Mouse (Mus musculus) T-helper 17 cell (primary cell): ENCODE measurements at regions not wholly inside any gene's neighbourhood (a gene's known extent, or its start where the extent isn't known, plus 50 kb on each side); places are given as distances from the start of the nearest gene placed in this dataset.

Experiments used
- in situ Hi-C, 2 experiments: fragments of 300-600 bp; cut with MboI, MseI; formaldehyde crosslinking; loops; 1 replicate in 1 of 2; 2 replicates in 1 of 2; pipeline ENCODE4 v1.15.1; 2025; ENCODE audit warnings: high pct_unique_total_duplicates in 2 of 2

DNA sequence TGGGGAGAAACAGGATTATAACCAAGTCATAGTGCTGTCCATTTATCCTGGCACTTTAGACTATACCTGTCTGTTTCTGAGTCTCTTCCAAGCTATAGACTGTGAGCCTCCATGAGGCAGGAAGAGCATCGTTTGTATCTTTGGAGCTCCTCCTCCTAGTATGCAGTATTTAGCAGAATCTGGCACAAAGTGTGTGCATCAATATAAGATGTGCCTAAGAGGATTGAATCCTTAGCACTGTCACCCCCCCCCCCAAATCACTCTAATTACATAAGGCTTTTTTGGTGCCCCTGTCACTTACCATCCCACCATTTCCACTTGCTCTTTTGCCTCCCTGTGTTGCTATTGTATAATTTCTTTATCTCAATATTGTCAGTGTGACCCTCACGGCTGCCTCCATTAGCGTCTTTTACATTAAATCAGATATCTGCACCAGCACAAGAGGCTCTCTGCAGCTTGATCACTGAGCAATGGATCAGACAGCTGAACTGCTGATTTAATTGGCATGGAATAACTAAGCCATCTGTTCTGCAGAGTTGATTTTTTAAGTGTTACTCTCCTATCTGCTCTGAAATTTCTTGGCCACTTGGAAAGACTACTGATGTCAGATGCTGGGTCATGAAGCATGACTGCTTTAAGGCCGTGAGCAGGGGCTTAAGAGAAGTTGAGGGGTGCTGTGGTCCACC is 85.8 kb upstream of the Hs3st4 start:
- in situ Hi-C loops, result no loop called here

- in situ Hi-C loops, result loop anchor here in 1 of 2 experiments (10.0 kb wide), 1 partner anchor 1693 kb away; the partner anchor contains the start of gene Chp2
Observed at GRCm38 (mm10) chr7:123907946-123908840, 74.5 kb upstream of the Hs3st4 start.

DNA sequence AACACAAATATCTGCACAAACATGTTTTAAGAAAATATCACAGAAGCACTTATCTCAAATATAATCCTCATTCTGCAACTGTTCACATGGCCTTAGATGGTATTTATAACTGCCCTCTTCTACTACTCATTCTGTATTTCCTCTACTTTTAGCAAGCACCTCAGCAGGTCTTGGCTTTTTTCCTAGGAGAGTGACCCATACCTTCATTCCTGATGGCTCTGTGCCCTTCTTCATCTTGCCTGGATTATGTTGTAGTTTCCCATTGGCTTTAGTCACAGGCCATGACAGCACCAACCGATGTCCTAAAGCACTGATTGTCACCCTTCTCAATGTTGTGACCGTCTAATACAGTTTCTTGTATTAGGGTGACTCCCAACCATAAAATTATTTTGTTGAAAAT is 61.2 kb upstream of the Hs3st4 start:
- in situ Hi-C loops, result no loop called here

DNA sequence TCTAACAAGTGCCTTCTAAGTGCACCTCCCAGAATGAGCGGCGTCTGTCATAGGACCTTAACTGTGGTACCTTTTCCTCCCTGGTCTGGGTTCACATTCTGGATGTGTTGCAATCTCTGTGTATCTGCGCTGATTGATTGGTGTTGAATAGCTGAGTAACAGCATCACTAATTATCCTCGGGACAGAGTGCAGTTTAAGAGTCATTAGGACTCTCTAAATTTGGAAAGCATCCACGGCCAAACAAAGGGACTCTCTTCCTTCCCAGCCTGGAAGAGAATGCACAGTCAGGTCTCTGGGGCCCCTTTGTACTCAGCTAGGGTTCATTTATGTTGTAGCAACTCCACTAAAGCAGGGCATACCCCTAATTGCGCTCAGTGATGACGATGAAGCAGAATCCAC is 50.2 kb upstream of the Hs3st4 start:
- in situ Hi-C loops, result no loop called here
